Mouse (Mus musculus): ENCODE measurements around the gene Slc27a2. TPM values are rescaled to one million over a fixed set of nuclear protein-coding genes. Genes with fewer than 3 reads are reported as not detected.

The Slc27a2 gene
- polyA plus RNA-seq, 1 experiment from 2014 or later = 11.3 TPM

GRCm38 (mm10) chr2:126593831-126594610 lies 41.8 kb downstream of the Slc27a2 start:
- no peaks in the 10 kb centered on the region for H3K4me1 ChIP-seq
- no peaks in the 10 kb centered on the region for H3K9me3 ChIP-seq (replicated peaks)
- 0 out of 2 replicates have a peak, but pooled peaks cover 1% of the 10 kb centered on the region for H3K36me3 ChIP-seq
- H3K4me3 ChIP-seq (replicated peaks) = peak overlapping the region; percentile 29
- ATAC-seq (ENCODE audit: low FRiP score) = peak; percentile 64; the same call in 1 of the 2 replicates
- no peaks in the 10 kb centered on the region for H3K27me3 ChIP-seq (replicated peaks)
- WGBS = 29% methylated on average over 26 of the region's 26 CpGs
- peak overlapping the region; percentile 62 for H3K4me2 ChIP-seq
- H3K27ac ChIP-seq (replicated peaks) = no peak overlapping the region
- peak overlapping the region; percentile 20; the same call in 1 of the 2 replicates for H3K9ac ChIP-seq (replicated peaks)

- Histone ChIP-seq H3K9me3 (replicated peaks) (no peaks in the 10 kb centered on the region), H3K4me1 (no peaks in the 10 kb centered on the region), H3K27me3 (replicated peaks) (no peaks in the 10 kb centered on the region), H3K27ac (replicated peaks) (no peak overlapping the region), H3K4me3 (replicated peaks) (no peak overlapping the region), H3K4me2 (no peak overlapping the region), H3K36me3 (no peaks in the 10 kb centered on the region), H3K9ac (replicated peaks) (no peak overlapping the region)
- WGBS = 96% methylated on average over 7 of the region's 7 CpGs
- no peak for ATAC-seq (ENCODE audit: low FRiP score)
Measured at GRCm38 (mm10) chr2:126596347-126597072, 44.3 kb downstream of the Slc27a2 start.

- Histone ChIP-seq H3K4me3 (replicated peaks) (no peak overlapping the region), H3K36me3 (no peaks in the 10 kb centered on the region), H3K27me3 (replicated peaks) (no peaks in the 10 kb centered on the region), H3K4me2 (no peak overlapping the region), H3K9ac (replicated peaks) (no peak overlapping the region), H3K27ac (replicated peaks) (no peak overlapping the region), H3K9me3 (replicated peaks) (no peaks in the 10 kb centered on the region), H3K4me1 (no peaks in the 10 kb centered on the region)
- 87% methylated on average over 20 of the region's 20 CpGs for WGBS
- no peak for ATAC-seq (ENCODE audit: low FRiP score)
Measured at GRCm38 (mm10) chr2:126597279-126598241, 45.4 kb downstream of the Slc27a2 start.

GRCm38 (mm10) chr2:126598359-126598758 lies 46.2 kb downstream of the Slc27a2 start:
- Histone ChIP-seq H3K4me2 (no peak overlapping the region), H3K9me3 (replicated peaks) (no peaks in the 10 kb centered on the region), H3K4me1 (no peaks in the 10 kb centered on the region), H3K27me3 (replicated peaks) (no peaks in the 10 kb centered on the region), H3K4me3 (replicated peaks) (no peak overlapping the region), H3K27ac (replicated peaks) (no peak overlapping the region), H3K36me3 (no peaks in the 10 kb centered on the region), H3K9ac (replicated peaks) (no peak overlapping the region)
- ATAC-seq (ENCODE audit: low FRiP score) = no peak
- WGBS = 71% methylated on average over 2 of the region's 2 CpGs

GRCm38 (mm10) chr2:126599005-126599404 lies 46.8 kb downstream of the Slc27a2 start:
- Histone ChIP-seq H3K9ac (replicated peaks) (no peak overlapping the region), H3K4me2 (no peak overlapping the region), H3K4me3 (replicated peaks) (no peak overlapping the region), H3K4me1 (no peaks in the 10 kb centered on the region), H3K27me3 (replicated peaks) (no peaks in the 10 kb centered on the region), H3K36me3 (no peaks in the 10 kb centered on the region), H3K27ac (replicated peaks) (no peak overlapping the region), H3K9me3 (replicated peaks) (no peaks in the 10 kb centered on the region)
- WGBS = 11% methylated on average over 3 of the region's 3 CpGs
- no peak for ATAC-seq (ENCODE audit: low FRiP score)

GRCm38 (mm10) chr2:126600533-126600932 lies 48.3 kb downstream of the Slc27a2 start:
- no peak for ATAC-seq (ENCODE audit: low FRiP score)

GRCm38 (mm10) chr2:126601918-126602600 lies 49.9 kb downstream of the Slc27a2 start:
- H3K36me3 ChIP-seq = no peaks in the 10 kb centered on the region
- H3K4me2 ChIP-seq = no peak overlapping the region
- no peaks in the 10 kb centered on the region for H3K9me3 ChIP-seq (replicated peaks)
- no peak overlapping the region for H3K4me3 ChIP-seq (replicated peaks)
- H3K9ac ChIP-seq (replicated peaks) = no peak overlapping the region
- ATAC-seq (ENCODE audit: low FRiP score) = no peak
- H3K27ac ChIP-seq (replicated peaks) = no peak overlapping the region
- no peaks in the 10 kb centered on the region for H3K4me1 ChIP-seq
- 89% methylated on average over 14 of the region's 14 CpGs for WGBS
- no peaks in the 10 kb centered on the region for H3K27me3 ChIP-seq (replicated peaks)

More at GRCm38 (mm10) chr2:126600533-126600932, 48.3 kb downstream of the Slc27a2 start:
- Histone ChIP-seq H3K4me2 (no peak overlapping the region), H3K4me1 (no peaks in the 10 kb centered on the region), H3K9ac (replicated peaks) (no peak overlapping the region), H3K9me3 (replicated peaks) (no peaks in the 10 kb centered on the region), H3K36me3 (no peaks in the 10 kb centered on the region), H3K27me3 (replicated peaks) (no peaks in the 10 kb centered on the region), H3K4me3 (replicated peaks) (no peak overlapping the region), H3K27ac (replicated peaks) (no peak overlapping the region)
- WGBS = 74% methylated on average over 14 of the region's 14 CpGs

GRCm38 (mm10) chr2:126606061-126606687 lies 54.0 kb downstream of the Slc27a2 start:
- WGBS = 89% methylated on average over 15 of the region's 15 CpGs
- H3K4me1 ChIP-seq = no peaks in the 10 kb centered on the region
- H3K36me3 ChIP-seq = no peaks in the 10 kb centered on the region
- no peak overlapping the region for H3K4me3 ChIP-seq (replicated peaks)
- ATAC-seq (ENCODE audit: low FRiP score) = no peak
- H3K27me3 ChIP-seq (replicated peaks) = no peaks in the 10 kb centered on the region
- no peaks in the 10 kb centered on the region for H3K9me3 ChIP-seq (replicated peaks)
- no peak overlapping the region for H3K27ac ChIP-seq (replicated peaks)
- no peak overlapping the region for H3K9ac ChIP-seq (replicated peaks)
- H3K4me2 ChIP-seq = no peak overlapping the region

- WGBS = 79% methylated on average over 4 of the region's 4 CpGs
- no peak overlapping the region for H3K9ac ChIP-seq (replicated peaks)
- H3K36me3 ChIP-seq = no peaks in the 10 kb centered on the region
- no peaks in the 10 kb centered on the region for H3K9me3 ChIP-seq (replicated peaks)
- H3K4me3 ChIP-seq (replicated peaks) = no peak overlapping the region
- H3K4me2 ChIP-seq = no peak overlapping the region
- no peaks in the 10 kb centered on the region for H3K4me1 ChIP-seq
- H3K27me3 ChIP-seq (replicated peaks) = no peaks in the 10 kb centered on the region
- H3K27ac ChIP-seq (replicated peaks) = no peak overlapping the region
- ATAC-seq (ENCODE audit: low FRiP score) = no peak
Measured at GRCm38 (mm10) chr2:126606688-126607062, 54.5 kb downstream of the Slc27a2 start.

- H3K9ac ChIP-seq (replicated peaks) = no peak overlapping the region
- 76% methylated on average over 10 of the region's 10 CpGs for WGBS
- no peaks in the 10 kb centered on the region for H3K27me3 ChIP-seq (replicated peaks)
- no peak for ATAC-seq (ENCODE audit: low FRiP score)
- no peaks in the 10 kb centered on the region for H3K36me3 ChIP-seq
- H3K4me2 ChIP-seq = no peak overlapping the region
- no peaks in the 10 kb centered on the region for H3K9me3 ChIP-seq (replicated peaks)
- H3K4me1 ChIP-seq = no peaks in the 10 kb centered on the region
- no peak overlapping the region for H3K4me3 ChIP-seq (replicated peaks)
- H3K27ac ChIP-seq (replicated peaks) = no peak overlapping the region
Measured at GRCm38 (mm10) chr2:126607553-126608203, 55.5 kb downstream of the Slc27a2 start.

Data from neural tube, embryonic 15.5 days (tissue).